Mouse (Mus musculus): Measurements from ENCODE around the gene Ptprr. TPM values are rescaled to one million over a fixed set of nuclear protein-coding genes. Genes with fewer than 3 reads are reported as not detected.

Ptprr gene
- polyA plus RNA-seq, 1 experiment from 2014 or later: 14.6 TPM

- H3K4me3 ChIP-seq (ENCODE audit: low read depth, low read length): no peak overlapping the region
- H3K9ac ChIP-seq (ENCODE audit: low read length): no peak overlapping the region
- H3K36me3 ChIP-seq (ENCODE audit: control insufficient read depth, insufficient read depth, low read length): no peaks in the 10 kb centered on the region
- no peak overlapping the region for H3K4me2 ChIP-seq (ENCODE audit: low read depth)
- DNase-seq (ENCODE audit: low spot score) (no peak), ATAC-seq (ENCODE audit: insufficient read depth, low FRiP score, low TSS enrichment) (no peak)
- no peaks in the 10 kb centered on the region for H3K4me1 ChIP-seq (ENCODE audit: control insufficient read depth, insufficient read depth, low read length)
- H3K27me3 ChIP-seq (ENCODE audit: control insufficient read depth, insufficient read depth, low read length): no peaks in the 10 kb centered on the region
- 92% methylated on average over 10 of the region's 10 CpGs for WGBS
- H3K9me3 ChIP-seq (ENCODE audit: control insufficient read depth, low read length): no peaks in the 10 kb centered on the region
- no peak overlapping the region for H3K27ac ChIP-seq (ENCODE audit: low read depth, low read length)
These were observed 253.5 kb downstream of the Ptprr start for GRCm38 (mm10) chr10:116271470-116271915.

GRCm38 (mm10) chr10:116272156-116272555 is 254.1 kb downstream of the Ptprr start:
- H3K4me3 ChIP-seq (ENCODE audit: low read depth, low read length): no peak overlapping the region
- no peaks in the 10 kb centered on the region for H3K4me1 ChIP-seq (ENCODE audit: control insufficient read depth, insufficient read depth, low read length)
- H3K27me3 ChIP-seq (ENCODE audit: control insufficient read depth, insufficient read depth, low read length): no peaks in the 10 kb centered on the region
- DNase-seq (ENCODE audit: low spot score) (no peak), ATAC-seq (ENCODE audit: insufficient read depth, low FRiP score, low TSS enrichment) (no peak)
- 85% methylated on average over 2 of the region's 3 CpGs for WGBS
- H3K4me2 ChIP-seq (ENCODE audit: low read depth): no peak overlapping the region
- no peak overlapping the region for H3K9ac ChIP-seq (ENCODE audit: low read length)
- H3K27ac ChIP-seq (ENCODE audit: low read depth, low read length): no peak overlapping the region
- H3K36me3 ChIP-seq (ENCODE audit: control insufficient read depth, insufficient read depth, low read length): no peaks in the 10 kb centered on the region
- H3K9me3 ChIP-seq (ENCODE audit: control insufficient read depth, low read length): no peaks in the 10 kb centered on the region

GRCm38 (mm10) chr10:116275280-116275679 is 257.3 kb downstream of the Ptprr start, which contains the start of gene Ptprb:
Ptprb (plus strand) TSS chr10:116275523.
- ATAC-seq (ENCODE audit: insufficient read depth, low FRiP score, low TSS enrichment): no peak
- no peaks in the 10 kb centered on the region for H3K9me3 ChIP-seq (ENCODE audit: control insufficient read depth, low read length)
- H3K4me2 ChIP-seq (ENCODE audit: low read depth): no peak within 1 kb of the TSS
- H3K36me3 ChIP-seq (ENCODE audit: control insufficient read depth, insufficient read depth, low read length): no peaks in the 10 kb centered on the region
- DNase-seq (ENCODE audit: low spot score): no peak
- H3K27ac ChIP-seq (ENCODE audit: low read depth, low read length): no peak within 1 kb of the TSS
- H3K9ac ChIP-seq (ENCODE audit: low read length): no peak within 1 kb of the TSS
- 82% methylated on average over 7 of the region's 7 CpGs for WGBS
- H3K4me3 ChIP-seq (ENCODE audit: low read depth, low read length): no peak within 1 kb of the TSS
- H3K27me3 ChIP-seq (ENCODE audit: control insufficient read depth, insufficient read depth, low read length): no peaks in the 10 kb centered on the region
- H3K4me1 ChIP-seq (ENCODE audit: control insufficient read depth, insufficient read depth, low read length): no peaks in the 10 kb centered on the region

- Histone ChIP-seq H3K4me3 (ENCODE audit: low read depth, low read length) (no peak overlapping the region), H3K9ac (ENCODE audit: low read length) (no peak overlapping the region), H3K9me3 (ENCODE audit: control insufficient read depth, low read length) (no peaks in the 10 kb centered on the region), H3K27me3 (ENCODE audit: control insufficient read depth, insufficient read depth, low read length) (no peaks in the 10 kb centered on the region), H3K36me3 (ENCODE audit: control insufficient read depth, insufficient read depth, low read length) (no peaks in the 10 kb centered on the region), H3K4me2 (ENCODE audit: low read depth) (no peak overlapping the region), H3K27ac (ENCODE audit: low read depth, low read length) (no peak overlapping the region), H3K4me1 (ENCODE audit: control insufficient read depth, insufficient read depth, low read length) (no peaks in the 10 kb centered on the region)
- ATAC-seq (ENCODE audit: insufficient read depth, low FRiP score, low TSS enrichment) (no peak), DNase-seq (ENCODE audit: low spot score) (no peak)
- WGBS: 87% methylated on average over 7 of the region's 7 CpGs
These were observed 268.8 kb downstream of the Ptprr start for GRCm38 (mm10) chr10:116286697-116287344.

GRCm38 (mm10) chr10:116288130-116288529 is 270.1 kb downstream of the Ptprr start:
- H3K36me3 ChIP-seq (ENCODE audit: control insufficient read depth, insufficient read depth, low read length): no peaks in the 10 kb centered on the region
- no peaks in the 10 kb centered on the region for H3K9me3 ChIP-seq (ENCODE audit: control insufficient read depth, low read length)
- H3K4me1 ChIP-seq (ENCODE audit: control insufficient read depth, insufficient read depth, low read length): no peaks in the 10 kb centered on the region
- no peak for DNase-seq (ENCODE audit: low spot score)
- ATAC-seq (ENCODE audit: insufficient read depth, low FRiP score, low TSS enrichment): no peak
- H3K27ac ChIP-seq (ENCODE audit: low read depth, low read length): no peak overlapping the region
- no peak overlapping the region for H3K4me3 ChIP-seq (ENCODE audit: low read depth, low read length)
- H3K27me3 ChIP-seq (ENCODE audit: control insufficient read depth, insufficient read depth, low read length): no peaks in the 10 kb centered on the region
- WGBS: 45% methylated on average over 9 of the region's 9 CpGs
- H3K9ac ChIP-seq (ENCODE audit: low read length): no peak overlapping the region
- no peak overlapping the region for H3K4me2 ChIP-seq (ENCODE audit: low read depth)

- ATAC-seq (ENCODE audit: insufficient read depth, low FRiP score, low TSS enrichment) (no peak), DNase-seq (ENCODE audit: low spot score) (no peak)
- H3K27ac ChIP-seq (ENCODE audit: low read depth, low read length): no peak overlapping the region
- 88% methylated on average over 4 of the region's 4 CpGs for WGBS
- H3K36me3 ChIP-seq (ENCODE audit: control insufficient read depth, insufficient read depth, low read length): no peaks in the 10 kb centered on the region
- no peak overlapping the region for H3K4me2 ChIP-seq (ENCODE audit: low read depth)
- H3K4me1 ChIP-seq (ENCODE audit: control insufficient read depth, insufficient read depth, low read length): no peaks in the 10 kb centered on the region
- no peak overlapping the region for H3K4me3 ChIP-seq (ENCODE audit: low read depth, low read length)
- no peak overlapping the region for H3K9ac ChIP-seq (ENCODE audit: low read length)
- H3K27me3 ChIP-seq (ENCODE audit: control insufficient read depth, insufficient read depth, low read length): no peaks in the 10 kb centered on the region
- H3K9me3 ChIP-seq (ENCODE audit: control insufficient read depth, low read length): no peaks in the 10 kb centered on the region
These were observed 272.5 kb downstream of the Ptprr start for GRCm38 (mm10) chr10:116290483-116290882.

GRCm38 (mm10) chr10:116291153-116291755 is 273.2 kb downstream of the Ptprr start:
- Histone ChIP-seq H3K27me3 (ENCODE audit: control insufficient read depth, insufficient read depth, low read length) (no peaks in the 10 kb centered on the region), H3K4me1 (ENCODE audit: control insufficient read depth, insufficient read depth, low read length) (no peaks in the 10 kb centered on the region), H3K9me3 (ENCODE audit: control insufficient read depth, low read length) (no peaks in the 10 kb centered on the region), H3K27ac (ENCODE audit: low read depth, low read length) (no peak overlapping the region), H3K9ac (ENCODE audit: low read length) (no peak overlapping the region), H3K4me3 (ENCODE audit: low read depth, low read length) (no peak overlapping the region), H3K4me2 (ENCODE audit: low read depth) (no peak overlapping the region), H3K36me3 (ENCODE audit: control insufficient read depth, insufficient read depth, low read length) (no peaks in the 10 kb centered on the region)
- 78% methylated on average over 8 of the region's 8 CpGs for WGBS
- ATAC-seq (ENCODE audit: insufficient read depth, low FRiP score, low TSS enrichment): no peak
- DNase-seq (ENCODE audit: low spot score): no peak

GRCm38 (mm10) chr10:116296439-116296838 is 278.4 kb downstream of the Ptprr start:
- ATAC-seq (ENCODE audit: insufficient read depth, low FRiP score, low TSS enrichment): no peak
- Histone ChIP-seq H3K4me1 (ENCODE audit: control insufficient read depth, insufficient read depth, low read length) (peaks cover under 1% of the 10 kb centered on the region; the same call in 1 of the 2 replicates), H3K9me3 (ENCODE audit: control insufficient read depth, low read length) (no peaks in the 10 kb centered on the region), H3K9ac (ENCODE audit: low read length) (no peak overlapping the region), H3K4me2 (ENCODE audit: low read depth) (no peak overlapping the region), H3K4me3 (ENCODE audit: low read depth, low read length) (no peak overlapping the region), H3K27ac (ENCODE audit: low read depth, low read length) (no peak overlapping the region), H3K27me3 (ENCODE audit: control insufficient read depth, insufficient read depth, low read length) (peaks cover 4% of the 10 kb centered on the region), H3K36me3 (ENCODE audit: control insufficient read depth, insufficient read depth, low read length) (no peaks in the 10 kb centered on the region)
- no peak for DNase-seq (ENCODE audit: low spot score)
- WGBS: 90% methylated on average over 4 of the region's 4 CpGs

- Histone ChIP-seq H3K27me3 (ENCODE audit: control insufficient read depth, insufficient read depth, low read length) (peaks cover 12% of the 10 kb centered on the region), H3K9ac (ENCODE audit: low read length) (no peak overlapping the region), H3K36me3 (ENCODE audit: control insufficient read depth, insufficient read depth, low read length) (no peaks in the 10 kb centered on the region), H3K4me2 (ENCODE audit: low read depth) (no peak overlapping the region), H3K4me3 (ENCODE audit: low read depth, low read length) (no peak overlapping the region), H3K4me1 (ENCODE audit: control insufficient read depth, insufficient read depth, low read length) (peaks cover 3% of the 10 kb centered on the region; the same call in 1 of the 2 replicates), H3K27ac (ENCODE audit: low read depth, low read length) (no peak overlapping the region), H3K9me3 (ENCODE audit: control insufficient read depth, low read length) (no peaks in the 10 kb centered on the region)
- 76% methylated on average over 12 of the region's 12 CpGs for WGBS
- no peak for ATAC-seq (ENCODE audit: insufficient read depth, low FRiP score, low TSS enrichment)
- no peak for DNase-seq (ENCODE audit: low spot score)
These were observed 279.8 kb downstream of the Ptprr start for GRCm38 (mm10) chr10:116297854-116298253.

All from neural tube, embryonic 11.5 days (tissue).